19 mouse cellular contexts compared by ENCODE assay signal in genomic region chr15:21375871-21376270, GRCm38 (mm10).
DNase-seq lines count a peak whose midpoint lies in the region; TF ChIP-seq lines count a peak whose summit lies in the region.
"Had no signal": no experiment of that assay in that cellular context is flagged by ENCODE, and none has a peak within 500 bp of the region (broad histone marks: within the 10 kb centered on the region; RNA-seq: fewer than 3 reads in every experiment).

No protein-coding gene starts in this region.

- peak; percentile 61 for DNase-seq in heart, adult 11 months
- DNase-seq in heart, postnatal 4 days, result no peak
- DNase-seq in layer of hippocampus, adult 2 months (ENCODE audit: low spot score in 2 of 2), result no peak
- DNase-seq in layer of hippocampus, adult 18-20 months (ENCODE audit: low spot score in 2 of 2), result no peak
- DNase-seq: adrenal gland, adult 2 months; adrenal gland, postnatal 10 days; adrenal gland, postnatal 25 days; cerebellum, adult 11 months; cerebellum, adult 18-20 months; cerebellum, adult 8-10 months; cerebellum, adult 9-11 months; cerebellum, postnatal 14 days; cerebellum, postnatal 36 days; embryo, embryonic 11 days had no signal

- no peak for TF ChIP-seq CTCF in layer of hippocampus, adult 2 months (conservative IDR thresholded peaks at IDR 0.05)

- H3K27ac ChIP-seq in layer of hippocampus, adult 2 months, result peak overlapping the region; percentile 3; the same call in 1 of the 2 replicates
- H3K27ac ChIP-seq: embryonic facial prominence, embryonic 13.5 days; embryonic facial prominence, embryonic 15.5 days; forebrain, embryonic 10.5 days; forebrain, embryonic 12.5 days had no signal

- no peak overlapping the region for H3K4me3 ChIP-seq in layer of hippocampus, adult 2 months
- H3K4me3 ChIP-seq: embryonic facial prominence, embryonic 13.5 days; embryonic facial prominence, embryonic 15.5 days; erythroblast, embryonic 14.5 days; forebrain, embryonic 10.5 days; forebrain, embryonic 12.5 days had no signal
